Mouse (Mus musculus) C3H10T1/2 (cell line): ENCODE data around the gene Cdca7l. TPM values are rescaled to one million over a fixed set of nuclear protein-coding genes. Genes with fewer than 3 reads are reported as not detected.

ENCODE experiments used
- polyA plus RNA-seq, 2 experiments: library from polyadenylated mRNA; unstranded; fragments of >200 nt; fragmentation: generic; extraction: Trizol; gene quantifications; one replicate each; pipeline ENCODE4 v1.2.1; 2012; ENCODE audit warnings: missing spikeins in 2 of 2

Cdca7l gene
- polyA plus RNA-seq = 1 to 10 TPM; 3.6 to 6.3 TPM

GRCm38 (mm10) chr12:117803989-117804388 lies at the start of gene Cdca7l:
TSS of gene Cdca7l (plus strand) at chr12:117804289.

